Mouse (Mus musculus) thymus, adult 2 months (tissue): ENCODE results near the gene 1700001O22Rik.

Experiments used
- CTCF ChIP-seq: fragments of 200-500 bp; IDR thresholded peaks from 2 replicates; pipeline ENCODE4 v1.5.1; 2012; ENCODE audit warnings: mild to moderate bottlenecking, control low read depth, low read length, moderate library complexity, borderline replicate concordance; ENCODE audit not compliant: control insufficient read depth, poor library complexity, insufficient read depth; ENCODE audit errors: extremely low read depth
- POLR2A ChIP-seq: fragments of 200-500 bp; IDR thresholded peaks from 2 replicates; pipeline ENCODE4 v1.6.1; 2012; ENCODE audit warnings: mild to moderate bottlenecking, low read length, control low read depth, moderate library complexity; ENCODE audit not compliant: control insufficient read depth, poor library complexity, insufficient read depth; ENCODE audit errors: extremely low read depth

GRCm38 (mm10) chr2:30760706-30761105 is 42.8 kb downstream of the 1700001O22Rik start:
- no peak for TF ChIP-seq POLR2A
- TF ChIP-seq CTCF = no peak
